Mouse (Mus musculus) heart, embryonic 14.5 days (tissue): ENCODE results near the gene E130308A19Rik. TPM values are rescaled to one million over a fixed set of nuclear protein-coding genes. Genes with fewer than 3 reads are reported as not detected.

ENCODE experiments used
- ATAC-seq: fragments of 200-750 bp; cut with Nextera tagmentation; 2 replicates; pipeline ENCODE4 v1.8.0; 2017; ENCODE audit warnings: low read depth, moderate TSS enrichment; ENCODE audit not compliant: insufficient number of reproducible peaks, insufficient read depth, low FRiP score
- H3K27ac ChIP-seq, 2 experiments: fragments of 200-500 bp in 1 of 2; fragments of 300-500 bp in 1 of 2; sonication (generic) in 1 of 2; replicated peaks in 1 of 2; 2 replicates each; pipeline ENCODE4 v1.5.1; 2012 to 2014; ENCODE audit warnings: low read depth in 2 of 2, low read length in 2 of 2, control low read depth in 1 of 2, mild to moderate bottlenecking in 1 of 2, mixed read lengths in 1 of 2; ENCODE audit not compliant: control insufficient read depth in 1 of 2, insufficient read depth in 1 of 2
- H3K27me3 ChIP-seq: fragments of 300-500 bp; sonication (generic); 2 replicates; pipeline ENCODE4 v1.6.1; 2014; ENCODE audit warnings: mild to moderate bottlenecking, low read length, control low read depth; ENCODE audit not compliant: control insufficient read depth, insufficient read depth
- H3K36me3 ChIP-seq: fragments of 300-500 bp; sonication (generic); 2 replicates; pipeline ENCODE4 v1.6.1; 2014; ENCODE audit warnings: mild to moderate bottlenecking, control low read depth, low read length, mixed read lengths; ENCODE audit not compliant: control insufficient read depth, insufficient read depth
- H3K4me1 ChIP-seq, 2 experiments: fragments of 200-500 bp in 1 of 2; fragments of 300-500 bp in 1 of 2; sonication (generic) in 1 of 2; 2 replicates each; pipeline ENCODE4 v1.6.1; 2012 to 2014; ENCODE audit warnings: low read length in 2 of 2, control low read depth in 1 of 2, mixed read lengths in 1 of 2; ENCODE audit not compliant: control insufficient read depth in 2 of 2, insufficient read depth in 2 of 2
- H3K4me2 ChIP-seq: fragments of 300-500 bp; sonication (generic); 2 replicates; pipeline ENCODE4 v1.6.1; 2014; ENCODE audit warnings: mild to moderate bottlenecking, low read length
- H3K4me3 ChIP-seq, 2 experiments: fragments of 200-500 bp in 1 of 2; fragments of 300-500 bp in 1 of 2; sonication (generic) in 1 of 2; 2 replicates each; pipeline ENCODE4 v1.5.1; 2012 to 2014; ENCODE audit warnings: low read length in 2 of 2, mild to moderate bottlenecking in 2 of 2, control low read depth in 1 of 2, low read depth in 1 of 2, moderate library complexity in 1 of 2; ENCODE audit not compliant: control insufficient read depth in 1 of 2, insufficient read depth in 1 of 2
- H3K9ac ChIP-seq: fragments of 300-500 bp; sonication (generic); 2 replicates; pipeline ENCODE4 v1.6.1; 2014; ENCODE audit warnings: mild to moderate bottlenecking, low read length
- H3K9me3 ChIP-seq: fragments of 300-500 bp; sonication (generic); 2 replicates; pipeline ENCODE4 v1.6.1; 2016; ENCODE audit warnings: low read length, control low read depth; ENCODE audit not compliant: control insufficient read depth
- WGBS: fragments of 180-500 bp; shearing (Covaris S2); extraction: QIAGEN DNeasy Blood & Tissue Kit; methylation state at CpG from one replicate; pipeline ENCODE4 v1.1.7; 2014; 5-methylcytosine and 5-hydroxymethylcytosine counted together
- polyA plus RNA-seq: library from polyadenylated mRNA; unstranded; fragments of >200 nt; fragmentation: Nextera tagmentation; extraction: Ambion mirVana; gene quantifications from 2 replicates; pipeline ENCODE4 v1.2.1, GENCODE M21; 2014

E130308A19Rik gene
- polyA plus RNA-seq, 1 experiment from 2014 or later = 27.7 TPM

- Histone ChIP-seq H3K36me3 (no peaks in the 10 kb centered on the region), H3K9ac (no peak overlapping the region), H3K4me2 (no peak overlapping the region), H3K4me3 (no peak overlapping the region), H3K9me3 (no peaks in the 10 kb centered on the region), H3K27ac (no peak overlapping the region), H3K27me3 (no peaks in the 10 kb centered on the region), H3K4me1 (peaks cover 5 to 20% of the 10 kb centered on the region in 2 experiments)
- 38% methylated on average over 4 of the region's 4 CpGs for WGBS
- no peak for ATAC-seq
These were observed 58.3 kb downstream of the E130308A19Rik start for GRCm38 (mm10) chr4:59684306-59684705.

DNA sequence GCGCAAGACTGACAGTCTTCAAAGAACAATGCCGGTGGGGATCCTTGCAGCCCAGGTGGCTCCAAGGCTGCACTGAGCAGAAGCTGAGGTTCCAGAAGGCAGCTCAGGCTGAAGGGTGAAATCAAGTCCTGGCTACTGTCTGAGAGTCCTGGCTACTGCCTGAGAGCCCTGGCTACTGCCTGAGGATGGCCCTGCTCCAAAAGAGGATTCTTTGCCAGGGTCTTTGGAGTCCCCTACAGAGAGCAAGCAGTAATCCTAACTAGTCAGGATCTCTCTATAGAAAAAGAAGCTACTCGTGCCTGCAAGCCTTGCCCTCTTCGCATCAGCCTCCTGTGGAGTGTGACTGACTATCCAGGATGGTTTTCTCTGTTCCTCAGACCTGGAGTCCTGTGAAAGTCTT is 60.7 kb downstream of the E130308A19Rik start:
- Histone ChIP-seq H3K27me3 (no peaks in the 10 kb centered on the region), H3K4me3 (no peak overlapping the region), H3K4me1 (peaks cover 5 to 13% of the 10 kb centered on the region in 2 experiments), H3K27ac (no peak overlapping the region), H3K9ac (no peak overlapping the region), H3K4me2 (no peak overlapping the region), H3K9me3 (no peaks in the 10 kb centered on the region), H3K36me3 (peaks cover 11% of the 10 kb centered on the region)
- WGBS = 81% methylated on average over 4 of the region's 4 CpGs
- no peak for ATAC-seq

DNA sequence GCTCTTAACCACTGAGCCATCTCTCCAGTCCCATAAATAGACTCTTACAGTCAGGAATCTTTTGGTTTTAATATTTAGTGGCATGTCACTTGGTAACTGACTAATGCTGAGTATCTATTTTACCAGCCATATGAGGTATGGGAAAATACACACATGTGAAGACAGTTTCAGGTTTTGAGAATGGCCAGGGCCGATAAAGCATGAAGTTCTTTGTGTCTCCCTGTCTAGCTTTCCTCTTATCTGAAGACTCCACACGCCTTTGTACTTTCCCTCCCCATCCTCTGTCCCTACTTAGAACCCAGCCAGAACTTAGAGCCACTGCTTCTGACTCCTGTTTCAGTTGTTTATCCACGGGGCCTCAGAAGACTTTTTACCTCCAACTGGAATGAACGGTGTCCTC is 63.0 kb downstream of the E130308A19Rik start:
- H3K9ac ChIP-seq = no peak overlapping the region
- H3K4me2 ChIP-seq = no peak overlapping the region
- no peak overlapping the region for H3K27ac ChIP-seq
- H3K4me3 ChIP-seq = no peak overlapping the region
- no peaks in the 10 kb centered on the region for H3K27me3 ChIP-seq
- H3K9me3 ChIP-seq = no peaks in the 10 kb centered on the region
- 53% methylated on average over 4 of the region's 4 CpGs for WGBS
- H3K36me3 ChIP-seq = peaks cover 11% of the 10 kb centered on the region
- no peak for ATAC-seq
- H3K4me1 ChIP-seq = peaks cover 2 to 4% of the 10 kb centered on the region in 2 experiments; a peak in 3 of 4 replicates

DNA sequence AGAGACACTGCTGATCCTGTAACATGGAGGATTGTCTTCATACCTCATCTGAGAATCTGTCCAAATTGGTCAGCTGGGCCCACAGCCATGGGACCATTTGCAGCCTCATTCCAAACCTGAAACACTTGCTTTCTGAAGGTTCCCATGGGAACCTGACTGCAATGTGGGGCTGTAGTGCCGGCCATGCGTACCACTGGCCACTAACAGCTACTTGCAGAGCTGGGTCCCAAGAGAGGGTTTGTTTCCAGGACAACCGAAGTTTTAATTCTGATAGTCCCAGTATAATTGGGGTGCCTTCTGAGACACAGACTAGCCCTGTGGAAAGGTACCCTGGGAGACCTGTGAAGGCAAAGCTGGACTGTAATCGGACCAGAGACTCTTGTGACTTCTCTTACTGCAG is 64.1 kb downstream of the E130308A19Rik start:
- Histone ChIP-seq H3K9me3 (no peaks in the 10 kb centered on the region), H3K36me3 (peaks cover 11% of the 10 kb centered on the region), H3K4me2 (no peak overlapping the region), H3K27ac (no peak overlapping the region), H3K27me3 (no peaks in the 10 kb centered on the region), H3K9ac (no peak overlapping the region), H3K4me1 (no peaks in the 10 kb centered on the region), H3K4me3 (no peak overlapping the region)
- no peak for ATAC-seq
- 81% methylated on average over 4 of the region's 4 CpGs for WGBS

DNA sequence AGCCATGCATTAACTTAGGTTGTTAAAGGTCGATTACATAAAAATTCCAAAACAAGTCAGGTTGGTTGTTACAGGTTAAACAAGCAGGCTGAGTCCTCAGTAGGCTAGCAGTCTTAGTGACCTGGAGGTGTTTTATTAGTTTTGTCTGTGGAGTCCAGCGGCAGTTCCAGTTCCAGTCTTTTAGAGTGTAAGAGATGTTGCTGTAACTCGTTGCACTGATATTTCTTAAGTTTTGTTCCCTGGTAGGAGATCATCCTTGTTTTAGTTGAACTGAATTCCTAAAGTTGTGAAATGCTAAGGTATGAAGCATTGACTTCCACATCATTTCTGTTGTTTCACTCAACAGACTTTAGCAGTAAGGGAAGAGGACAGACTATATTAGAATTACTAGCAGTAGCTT is 70.8 kb downstream of the E130308A19Rik start:
- no peaks in the 10 kb centered on the region for H3K9me3 ChIP-seq
- WGBS = 83% methylated on average over 3 of the region's 3 CpGs
- no peaks in the 10 kb centered on the region for H3K27me3 ChIP-seq
- no peak for ATAC-seq
- H3K4me3 ChIP-seq = no peak overlapping the region
- H3K36me3 ChIP-seq = no peaks in the 10 kb centered on the region
- H3K27ac ChIP-seq = no peak overlapping the region
- peaks cover 0 to 8% of the 10 kb centered on the region in 2 experiments; a peak in 1 of 4 replicates for H3K4me1 ChIP-seq
- H3K9ac ChIP-seq = no peak overlapping the region
- H3K4me2 ChIP-seq = no peak overlapping the region

DNA sequence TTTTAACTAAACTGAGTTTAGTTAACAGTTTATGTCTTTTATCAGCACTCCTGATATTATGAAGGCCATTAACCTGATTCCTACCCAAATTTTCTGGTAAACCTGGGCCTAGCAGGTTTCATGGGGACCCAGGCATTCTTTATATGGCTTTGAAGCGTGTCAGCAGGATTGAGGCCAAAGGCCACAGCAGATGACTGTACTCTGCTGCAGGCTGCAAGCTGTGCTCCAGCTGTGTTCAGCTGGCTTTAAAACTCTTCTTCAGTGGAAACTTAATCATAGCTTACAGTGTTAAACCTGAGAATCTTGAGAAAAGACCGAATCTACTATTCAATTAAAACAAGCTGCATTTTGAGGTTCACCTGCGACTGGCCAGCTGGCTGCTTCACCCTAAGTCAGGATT is 71.9 kb downstream of the E130308A19Rik start:
- Histone ChIP-seq H3K9me3 (no peaks in the 10 kb centered on the region), H3K4me2 (no peak overlapping the region), H3K27me3 (no peaks in the 10 kb centered on the region), H3K27ac (no peak overlapping the region), H3K4me1 (peaks cover 0 to 8% of the 10 kb centered on the region in 2 experiments; a peak in 1 of 4 replicates), H3K36me3 (no peaks in the 10 kb centered on the region), H3K4me3 (no peak overlapping the region), H3K9ac (no peak overlapping the region)
- no peak for ATAC-seq
- 76% methylated on average over 3 of the region's 3 CpGs for WGBS

DNA sequence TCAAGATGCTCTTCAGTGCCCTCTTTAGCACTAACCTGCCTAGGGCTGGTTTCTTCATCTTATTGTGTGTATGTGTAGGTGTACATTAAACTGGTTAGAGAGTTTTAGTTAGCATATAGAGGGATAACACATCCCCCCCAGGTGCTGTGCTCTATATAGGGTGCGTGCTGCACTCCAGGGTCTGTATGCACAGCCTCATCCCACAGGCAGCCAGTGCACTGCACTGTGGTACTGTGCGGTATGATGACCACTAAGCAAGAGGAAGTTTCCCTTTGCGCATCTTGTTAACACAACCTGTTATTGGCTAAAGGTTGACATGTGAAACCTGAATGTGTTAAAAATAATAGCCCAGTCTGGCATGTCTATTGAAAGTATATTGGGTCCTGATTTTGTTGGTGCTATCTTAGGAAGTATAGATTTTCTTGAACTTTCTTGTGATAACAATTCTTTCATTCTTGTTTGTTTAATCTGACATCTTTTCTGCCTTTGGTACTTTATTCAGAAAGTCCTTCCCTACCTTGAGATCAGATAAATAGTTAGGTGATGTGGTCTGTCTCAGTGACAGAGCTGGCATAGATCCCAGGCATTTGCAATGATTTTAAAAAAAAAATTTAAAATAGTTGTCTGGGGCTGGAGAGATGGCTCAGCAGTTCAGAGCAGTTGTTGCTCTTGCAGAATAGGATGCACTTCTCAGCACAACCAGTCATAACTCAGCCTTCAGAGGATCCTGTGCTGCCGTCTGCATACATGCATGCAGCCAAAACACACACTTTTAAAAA is 73.2 kb downstream of the E130308A19Rik start:
- no peak overlapping the region for H3K9ac ChIP-seq
- WGBS = 82% methylated on average over 4 of the region's 4 CpGs
- peaks cover 0 to 8% of the 10 kb centered on the region in 2 experiments; a peak in 1 of 4 replicates for H3K4me1 ChIP-seq
- no peak overlapping the region for H3K4me2 ChIP-seq
- ATAC-seq = no peak
- 0 out of 2 replicates have a peak, but pooled peaks cover 3% of the 10 kb centered on the region for H3K9me3 ChIP-seq
- H3K4me3 ChIP-seq = no peak overlapping the region
- no peaks in the 10 kb centered on the region for H3K27me3 ChIP-seq
- H3K36me3 ChIP-seq = no peaks in the 10 kb centered on the region
- H3K27ac ChIP-seq = no peak overlapping the region
